14 mouse cellular contexts compared by ENCODE assay signal in genomic region chr13:37504373-37504772, GRCm38 (mm10).
DNase-seq lines count a peak whose midpoint lies in the region; ATAC-seq and TF ChIP-seq lines count a peak whose summit lies in the region.
"Had no signal": no experiment of that assay in that cellular context is flagged by ENCODE, and none has a peak within 500 bp of the region (broad histone marks: within the 10 kb centered on the region; RNA-seq: fewer than 3 reads in every experiment).

No protein-coding gene starts in this region.

- TF ChIP-seq CTCF in heart, postnatal 0 days (IDR thresholded peaks at IDR 0.05; ENCODE audit: low read depth) = no peak

- H3K36me3 ChIP-seq in heart, postnatal 0 days (replicated peaks; ENCODE audit: control insufficient read depth, insufficient read depth, low read length) = no peaks in the 10 kb centered on the region
- H3K36me3 ChIP-seq in neural tube, embryonic 13.5 days = no peaks in the 10 kb centered on the region
- no peaks in the 10 kb centered on the region for H3K36me3 ChIP-seq in embryonic facial prominence, embryonic 15.5 days
- H3K36me3 ChIP-seq: forebrain, embryonic 10.5 days; limb, embryonic 12.5 days; lung, embryonic 15.5 days had no signal

- peak; percentile 42 for DNase-seq in heart, postnatal 0 days (ENCODE audit: low spot score)
- no peak for DNase-seq in heart, postnatal 25 days (ENCODE audit: low spot score)
- no peak for DNase-seq in neural tube, embryonic 10.5 days (ENCODE audit: extremely low spot score, low spot score)
- peak; percentile 70 for DNase-seq in testis, postnatal 14 days (ENCODE audit: low spot score)
- DNase-seq: cerebellum, adult 9-11 months; kidney, postnatal 4 days had no signal

- no peak overlapping the region for H3K4me2 ChIP-seq in heart, postnatal 0 days (ENCODE audit: low read depth, low read length)
- no peak overlapping the region for H3K4me2 ChIP-seq in neural tube, embryonic 13.5 days
- H3K4me2 ChIP-seq in embryonic facial prominence, embryonic 15.5 days (replicated peaks) = no peak overlapping the region
- H3K4me2 ChIP-seq: limb, embryonic 12.5 days; lung, embryonic 15.5 days had no signal

- H3K9ac ChIP-seq in heart, postnatal 0 days (replicated peaks; ENCODE audit: low read depth, low read length) = no peak overlapping the region
- no peak overlapping the region for H3K9ac ChIP-seq in neural tube, embryonic 13.5 days
- no peak overlapping the region for H3K9ac ChIP-seq in embryonic facial prominence, embryonic 15.5 days
- H3K9ac ChIP-seq: limb, embryonic 12.5 days; lung, embryonic 15.5 days had no signal

- no peak for TF ChIP-seq EP300 in heart, postnatal 0 days (IDR thresholded peaks at IDR 0.05; ENCODE audit: low read depth)

- H3K27me3 ChIP-seq in heart, postnatal 0 days (ENCODE audit: control insufficient read depth, insufficient read depth, low read length) = no peaks in the 10 kb centered on the region
- H3K27me3 ChIP-seq in neural tube, embryonic 13.5 days = no peaks in the 10 kb centered on the region
- H3K27me3 ChIP-seq in embryonic facial prominence, embryonic 15.5 days = no peaks in the 10 kb centered on the region
- H3K27me3 ChIP-seq: limb, embryonic 12.5 days; lung, embryonic 15.5 days; Patski had no signal

- no peak for ATAC-seq in heart, postnatal 0 days (ENCODE audit: insufficient read depth, low read depth)
- 0 out of 2 replicates have a peak, but pooled peaks have one; percentile 13 for ATAC-seq in neural tube, embryonic 13.5 days (ENCODE audit: low read depth)
- no peak for ATAC-seq in embryonic facial prominence, embryonic 15.5 days (ENCODE audit: insufficient number of reproducible peaks, low FRiP score, low TSS enrichment, low read depth)
- ATAC-seq in inflammation-experienced regulatory T-cells, adult 6 months = no peak
- ATAC-seq: intestine, embryonic 16.5 days; Patski had no signal

- no peaks in the 10 kb centered on the region for H3K9me3 ChIP-seq in heart, postnatal 0 days (replicated peaks; ENCODE audit: control insufficient read depth, low read length)
- H3K9me3 ChIP-seq in neural tube, embryonic 13.5 days = no peaks in the 10 kb centered on the region
- no peaks in the 10 kb centered on the region for H3K9me3 ChIP-seq in embryonic facial prominence, embryonic 15.5 days (replicated peaks)
- H3K9me3 ChIP-seq: forebrain, embryonic 10.5 days; limb, embryonic 12.5 days; lung, embryonic 15.5 days had no signal

- 64% methylated on average over 10 of the region's 10 CpGs for WGBS in heart, postnatal 0 days
- 68% methylated on average over 10 of the region's 10 CpGs for WGBS in neural tube, embryonic 13.5 days
- 54% methylated on average over 10 of the region's 10 CpGs for WGBS in embryonic facial prominence, embryonic 15.5 days

- H3K4me3 ChIP-seq in heart, postnatal 0 days (ENCODE audit: low read depth, low read length) = no peak overlapping the region
- H3K4me3 ChIP-seq in neural tube, embryonic 13.5 days = no peak overlapping the region
- H3K4me3 ChIP-seq in embryonic facial prominence, embryonic 15.5 days (replicated peaks) = no peak overlapping the region
- H3K4me3 ChIP-seq: forebrain, embryonic 10.5 days; limb, embryonic 12.5 days; lung, embryonic 15.5 days had no signal

- no peak overlapping the region for H3K27ac ChIP-seq in heart, postnatal 0 days (ENCODE audit: low read depth)
- no peak overlapping the region for H3K27ac ChIP-seq in neural tube, embryonic 13.5 days (replicated peaks)
- H3K27ac ChIP-seq in embryonic facial prominence, embryonic 15.5 days (replicated peaks) = 0 out of 2 replicates have a peak overlapping the region, but pooled peaks have one; percentile 8
- H3K27ac ChIP-seq: forebrain, embryonic 10.5 days; limb, embryonic 12.5 days; lung, embryonic 15.5 days had no signal

- intact Hi-C loops in heart, postnatal 25 days (cut with DNase I) = loop anchor here (2.0 kb wide), 1 partner anchor 14 kb away; no protein-coding TSS in a partner anchor

- peaks cover 37% of the 10 kb centered on the region for H3K4me1 ChIP-seq in heart, postnatal 0 days (ENCODE audit: control insufficient read depth, insufficient read depth)
- peaks cover 36% of the 10 kb centered on the region for H3K4me1 ChIP-seq in neural tube, embryonic 13.5 days (replicated peaks)
- H3K4me1 ChIP-seq in embryonic facial prominence, embryonic 15.5 days = peaks cover 38% of the 10 kb centered on the region

Comparison
In these comparisons a context has a peak if more than half of its experiments do, and no peak if none do; other contexts are left out.
1. DNase-seq: peak in heart, postnatal 0 days (single experiment) and testis, postnatal 14 days (single experiment); none in heart, postnatal 25 days (single experiment) and neural tube, embryonic 10.5 days (single experiment).